Comparison of ENCODE assay signal across 8 mouse cellular contexts in the genomic region with DNA sequence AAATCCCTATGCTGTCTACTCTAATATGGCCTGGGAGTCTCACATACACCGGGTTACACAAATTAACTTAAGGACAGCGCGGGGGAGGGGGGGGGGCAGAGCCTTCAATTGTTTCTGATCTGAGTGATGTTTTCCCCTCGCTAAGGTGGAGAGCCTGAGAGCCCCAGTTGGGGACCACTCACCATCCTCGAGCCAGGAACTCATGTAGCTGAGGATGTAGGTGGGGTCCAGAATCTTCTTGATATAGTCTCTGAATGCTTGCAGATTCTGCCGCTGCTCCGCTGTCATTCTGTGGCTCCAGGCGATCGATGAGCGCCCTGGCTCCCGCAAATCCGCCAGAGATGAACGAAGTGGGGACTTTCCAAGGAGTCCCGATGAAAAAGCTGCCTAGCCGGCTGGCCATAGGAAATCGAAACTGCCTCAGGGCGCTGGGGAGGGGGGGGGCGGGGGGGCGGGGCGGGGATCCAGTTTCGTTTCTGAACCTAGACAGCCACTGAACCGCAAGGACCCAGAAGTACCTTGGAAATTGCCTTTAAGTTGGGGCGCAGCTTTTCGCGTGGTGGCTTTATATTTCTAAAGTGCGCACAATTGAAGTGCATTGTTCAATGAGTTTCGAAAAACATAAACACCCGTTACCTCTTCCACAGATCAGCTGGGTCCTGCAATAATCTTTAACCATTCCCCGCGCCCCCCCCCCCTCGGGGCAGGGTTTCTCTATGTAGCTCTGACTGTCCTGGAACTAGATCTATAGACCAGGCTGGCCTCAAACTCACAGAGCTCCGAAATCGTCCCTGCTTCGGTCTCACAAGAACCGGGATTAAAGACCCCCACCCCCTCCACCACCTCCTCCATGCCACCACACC. TPM values are rescaled to one million over a fixed set of nuclear protein-coding genes. Genes with fewer than 3 reads are reported as not detected.
DNase-seq lines count a peak whose midpoint lies in the region; ATAC-seq lines count a peak whose summit lies in the region.

A gene (minus strand): TSS at position 420 of the 863 bp plus-strand sequence.

- no peaks in the 10 kb centered on the region for H3K27me3 ChIP-seq in heart, embryonic 11.5 days (ENCODE audit: control insufficient read depth, insufficient read depth, low read length)
- no peaks in the 10 kb centered on the region for H3K27me3 ChIP-seq in kidney, embryonic 14.5 days (ENCODE audit: control insufficient read depth, insufficient read depth, low read length)

- no peaks in the 10 kb centered on the region for H3K36me3 ChIP-seq in heart, embryonic 11.5 days (ENCODE audit: control insufficient read depth, insufficient read depth, low read length)
- no peaks in the 10 kb centered on the region for H3K36me3 ChIP-seq in kidney, embryonic 14.5 days (ENCODE audit: control insufficient read depth, insufficient read depth, low read length)

- 4% methylated on average over 33 of the region's 35 CpGs for WGBS in heart, embryonic 11.5 days (ENCODE audit: insufficient replicate concordance)
- WGBS in kidney, embryonic 14.5 days: 1% methylated on average over 32 of the region's 35 CpGs

- H3K9me3 ChIP-seq in heart, embryonic 11.5 days (replicated peaks; ENCODE audit: control insufficient read depth, low read length): no peaks in the 10 kb centered on the region
- no peaks in the 10 kb centered on the region for H3K9me3 ChIP-seq in kidney, embryonic 14.5 days (ENCODE audit: control insufficient read depth, low read length)

- H3K4me2 ChIP-seq in heart, embryonic 11.5 days: peak within 1 kb of the TSS; percentile 87
- H3K4me2 ChIP-seq in kidney, embryonic 14.5 days (replicated peaks; ENCODE audit: low read depth, low read length): peak within 1 kb of the TSS; percentile 84

- H3K27ac ChIP-seq in heart, embryonic 11.5 days (ENCODE audit: low read depth, low read length): 0 out of 2 replicates have a peak within 1 kb of the TSS, but pooled peaks have one; percentile 16
- peak within 1 kb of the TSS; percentile 53; the same call in 1 of the 2 replicates for H3K27ac ChIP-seq in kidney, embryonic 14.5 days (ENCODE audit: low read depth, low read length)

- H3K4me1 ChIP-seq in heart, embryonic 11.5 days (ENCODE audit: control insufficient read depth, insufficient read depth, low read length): no peaks in the 10 kb centered on the region
- 0 out of 2 replicates have a peak, but pooled peaks cover 4% of the 10 kb centered on the region for H3K4me1 ChIP-seq in kidney, embryonic 14.5 days (ENCODE audit: control insufficient read depth, insufficient read depth, low read length)

- DNase-seq in B cell, adult 2 months: peak; percentile 48 to 61
- peak; percentile 65 for DNase-seq in NIH3T3 (ENCODE audit: low read depth)
- DNase-seq in embryo, embryonic 9.5 days (ENCODE audit: extremely low spot score): peak; percentile 31
- peak; percentile 42 for DNase-seq in lung, postnatal 14 days
- DNase-seq in retina, embryonic 14.5 days (ENCODE audit: low spot score): peak; percentile 54
- DNase-seq in frontal cortex, adult 2 months (ENCODE audit: extremely low spot score in 1 of 2, low spot score in 1 of 2): no peak

- ATAC-seq in heart, embryonic 11.5 days (replicated peaks; ENCODE audit: insufficient number of reproducible peaks, low FRiP score, low TSS enrichment): peak; percentile 31; the same call in 1 of the 2 replicates
- peak; percentile 64; the same call in 1 of the 2 replicates for ATAC-seq in kidney, embryonic 14.5 days (ENCODE audit: low FRiP score, low TSS enrichment)

- H3K9ac ChIP-seq in heart, embryonic 11.5 days (ENCODE audit: low read depth, low read length): peak within 1 kb of the TSS; percentile 56
- peak within 1 kb of the TSS; percentile 63 for H3K9ac ChIP-seq in kidney, embryonic 14.5 days (ENCODE audit: low read depth, low read length)

- peak within 1 kb of the TSS; percentile 62 for H3K4me3 ChIP-seq in heart, embryonic 11.5 days (ENCODE audit: low read depth, low read length)
- H3K4me3 ChIP-seq in kidney, embryonic 14.5 days (ENCODE audit: low read length): peak within 1 kb of the TSS; percentile 62

RNA-seq across cellular contexts. Expression of the gene that starts here (rescaled TPM):
- 5.3 and 5.8 TPM in 2 replicates for polyA plus RNA-seq in heart, embryonic 11.5 days (2014; fragmentation: Nextera tagmentation; extraction: Ambion mirVana)
- polyA plus RNA-seq in kidney, embryonic 14.5 days (2014; fragmentation: Nextera tagmentation; extraction: Ambion mirVana): 10.2 and 12.2 TPM in 2 replicates
- 5.8 and 6.0 TPM in 2 replicates for polyA plus RNA-seq in frontal cortex, adult 2 months (2012; rRNA removed)

Comparison
In these comparisons a context has a peak if more than half of its experiments do, and no peak if none do; other contexts are left out.
1. DNase-seq: peak in B cell, adult 2 months (2 of 2), NIH3T3 (single experiment), embryo, embryonic 9.5 days (single experiment), lung, postnatal 14 days (single experiment) and retina, embryonic 14.5 days (single experiment); none in frontal cortex, adult 2 months (0 of 2).